Mouse (Mus musculus) MN1 (cell line): ENCODE results near the gene Shroom3.
A peak's percentile ranks its signal among the peaks of the same experiment; 100 is the strongest.

ENCODE experiments used
- DNase-seq: peaks from one replicate; pipeline ENCODE4 v3.0.0-alpha.2; 2016; ENCODE audit warnings: low spot score

Gene Shroom3

DNA sequence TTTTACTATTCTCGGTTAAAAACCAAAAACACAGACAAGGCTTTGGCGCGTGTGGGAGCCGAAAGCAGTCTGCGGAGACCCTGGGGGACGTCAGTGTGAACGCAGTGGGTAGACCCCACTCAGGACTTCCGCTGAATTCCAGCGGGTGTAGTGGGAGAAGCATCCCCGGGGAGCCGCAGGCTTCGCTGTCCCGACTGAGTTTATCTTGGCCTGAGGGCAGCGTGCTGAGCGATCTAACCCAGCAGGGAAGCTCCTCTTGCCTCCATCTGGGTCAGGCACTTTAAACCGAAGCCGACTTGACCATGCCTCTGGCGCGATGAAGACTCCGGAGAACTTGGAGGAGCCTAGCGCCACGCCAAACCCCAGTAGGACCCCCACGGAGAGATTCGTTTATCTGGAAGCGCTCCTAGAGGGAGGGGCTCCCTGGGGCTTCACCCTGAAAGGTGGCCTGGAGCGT lies at the start of gene Shroom3:
Gene Shroom3 (plus strand): TSS at position 85 of the 457 bp plus-strand sequence.
- no peak for DNase-seq

DNA sequence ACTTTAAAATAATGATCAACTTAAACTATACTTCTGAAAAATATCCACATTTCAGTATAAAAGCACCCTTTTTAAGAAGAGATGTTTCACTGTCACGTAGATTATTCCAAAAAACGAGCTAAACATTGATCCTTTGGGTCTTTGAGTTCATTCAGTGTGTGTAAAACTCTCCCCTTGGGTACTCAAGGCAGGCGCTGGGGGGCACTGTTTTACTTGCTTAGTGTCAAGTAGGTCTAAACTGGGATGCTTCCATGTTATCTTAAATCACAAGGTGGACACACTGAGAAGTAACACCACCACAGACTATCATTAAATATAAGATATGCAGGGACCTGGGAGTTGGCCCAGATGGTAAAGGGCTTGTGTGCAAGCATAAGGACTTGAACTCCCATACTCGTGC lies 49.7 kb upstream of the Shroom3 start:
- no peak for DNase-seq

DNA sequence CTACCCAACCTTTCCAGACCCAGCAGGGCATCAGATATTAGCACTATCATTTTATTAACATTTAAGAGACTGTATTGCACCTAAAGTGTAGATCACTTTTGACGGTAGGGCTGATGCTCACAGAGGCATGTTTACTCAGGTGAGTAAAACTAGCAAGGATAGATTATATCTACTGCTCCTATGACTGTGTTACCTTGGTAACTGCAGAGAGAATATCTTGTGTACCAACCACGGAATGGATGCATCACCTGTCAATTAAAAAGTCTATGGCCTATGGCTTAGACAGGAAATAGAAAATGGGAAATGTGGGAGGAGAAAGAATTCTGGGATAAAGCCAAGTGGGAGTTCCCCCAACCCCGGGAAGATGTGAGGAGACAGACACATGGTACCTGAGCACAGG lies 48.3 kb upstream of the Shroom3 start:
- no peak for DNase-seq

DNA sequence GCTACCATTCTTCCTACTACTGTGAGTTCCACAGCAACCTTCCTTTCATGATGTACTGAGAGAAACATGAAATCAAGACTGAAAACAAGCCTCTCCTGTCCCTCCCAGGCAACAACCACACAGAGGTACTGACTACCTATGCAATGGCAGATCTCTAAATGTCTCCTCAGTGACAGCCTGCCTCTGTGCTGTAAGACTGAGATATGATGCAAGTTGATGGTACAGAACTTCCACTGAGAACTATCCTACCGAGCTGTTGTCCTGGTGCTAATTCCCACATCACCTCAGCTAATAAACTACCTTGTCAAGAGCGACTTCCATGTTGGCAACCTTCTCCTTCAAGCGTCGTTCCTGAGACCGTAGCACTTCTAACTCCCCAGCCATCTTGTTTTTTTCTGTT lies 47.3 kb upstream of the Shroom3 start:
- DNase-seq, result no peak

DNA sequence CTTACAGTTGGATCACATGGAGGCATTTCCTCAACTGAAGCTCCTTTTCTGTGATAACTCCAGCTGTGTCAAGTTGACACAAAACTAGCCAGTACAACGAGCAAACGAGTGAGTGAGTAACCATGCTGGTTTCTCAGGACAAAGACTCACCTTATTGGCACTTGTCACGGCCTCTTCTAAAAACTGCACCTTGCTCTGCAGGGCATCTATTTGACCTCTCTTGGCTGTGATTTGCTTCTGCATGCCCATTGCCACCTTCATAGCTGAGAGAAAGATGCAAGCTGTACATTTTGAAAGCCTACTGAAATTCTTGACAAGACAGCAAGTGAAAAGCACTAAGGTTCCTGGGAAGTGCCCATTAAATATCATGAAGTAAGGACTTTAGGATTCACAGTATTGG lies 42.4 kb upstream of the Shroom3 start:
- no peak for DNase-seq

DNA sequence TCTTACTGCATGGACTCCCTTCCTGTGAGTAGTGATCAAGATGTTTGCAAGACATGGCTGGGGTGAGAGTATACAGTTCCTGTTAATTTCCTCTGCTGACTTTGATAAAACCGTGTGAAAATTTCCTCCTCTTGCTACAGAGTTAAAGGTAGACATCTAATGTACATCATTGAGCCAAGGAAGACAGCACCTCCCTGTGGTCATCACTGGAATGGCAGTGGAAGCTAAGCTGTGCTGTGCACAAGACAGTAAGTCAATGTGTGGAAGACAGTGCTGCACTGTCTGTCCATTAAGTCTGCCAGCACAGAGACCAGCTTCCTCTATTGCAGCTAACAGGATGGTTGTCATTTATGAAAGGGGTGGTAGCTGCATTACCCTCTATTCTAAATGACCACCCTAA lies 27.0 kb upstream of the Shroom3 start:
- peak; percentile 70 for DNase-seq

DNA sequence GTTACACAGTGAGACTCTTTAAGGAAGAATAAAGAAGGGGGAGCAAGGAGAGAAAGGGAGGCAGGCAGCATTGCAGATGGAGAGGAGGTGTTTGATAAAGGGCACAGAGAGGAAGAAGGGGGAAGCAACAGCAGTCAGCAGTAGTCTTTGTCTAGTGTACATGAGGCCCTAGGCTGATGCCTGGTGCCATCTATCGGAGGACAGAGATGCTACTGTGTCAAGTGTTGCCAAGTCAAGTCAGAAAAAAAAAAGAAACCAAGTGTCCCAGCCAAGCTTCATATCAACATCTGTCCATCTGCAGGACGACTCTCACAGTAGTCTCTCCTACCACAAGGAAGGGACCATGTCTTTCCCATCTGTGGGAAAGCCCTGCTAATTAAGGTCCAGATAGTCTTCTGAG lies 18.9 kb upstream of the Shroom3 start:
- DNase-seq, result peak; percentile 20

DNA sequence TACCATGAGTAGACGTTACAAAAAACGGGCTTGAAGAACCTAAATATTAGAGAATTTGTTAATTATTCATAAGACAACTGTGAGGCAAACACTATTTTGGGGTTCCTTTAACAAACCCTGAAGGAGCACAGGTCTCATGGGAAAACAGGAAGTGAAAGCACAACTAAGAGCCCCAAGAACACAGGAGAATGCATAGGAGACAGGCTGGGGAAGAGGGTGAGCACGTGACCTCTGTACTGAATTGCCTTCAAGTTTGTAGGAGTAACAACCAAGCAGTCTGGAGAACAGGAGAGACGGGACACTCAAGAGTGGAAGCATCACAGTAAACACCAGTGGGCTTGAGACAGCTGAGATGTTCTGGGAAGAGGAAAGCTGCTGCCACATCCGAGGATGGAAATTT lies 16.4 kb upstream of the Shroom3 start:
- no peak for DNase-seq

DNA sequence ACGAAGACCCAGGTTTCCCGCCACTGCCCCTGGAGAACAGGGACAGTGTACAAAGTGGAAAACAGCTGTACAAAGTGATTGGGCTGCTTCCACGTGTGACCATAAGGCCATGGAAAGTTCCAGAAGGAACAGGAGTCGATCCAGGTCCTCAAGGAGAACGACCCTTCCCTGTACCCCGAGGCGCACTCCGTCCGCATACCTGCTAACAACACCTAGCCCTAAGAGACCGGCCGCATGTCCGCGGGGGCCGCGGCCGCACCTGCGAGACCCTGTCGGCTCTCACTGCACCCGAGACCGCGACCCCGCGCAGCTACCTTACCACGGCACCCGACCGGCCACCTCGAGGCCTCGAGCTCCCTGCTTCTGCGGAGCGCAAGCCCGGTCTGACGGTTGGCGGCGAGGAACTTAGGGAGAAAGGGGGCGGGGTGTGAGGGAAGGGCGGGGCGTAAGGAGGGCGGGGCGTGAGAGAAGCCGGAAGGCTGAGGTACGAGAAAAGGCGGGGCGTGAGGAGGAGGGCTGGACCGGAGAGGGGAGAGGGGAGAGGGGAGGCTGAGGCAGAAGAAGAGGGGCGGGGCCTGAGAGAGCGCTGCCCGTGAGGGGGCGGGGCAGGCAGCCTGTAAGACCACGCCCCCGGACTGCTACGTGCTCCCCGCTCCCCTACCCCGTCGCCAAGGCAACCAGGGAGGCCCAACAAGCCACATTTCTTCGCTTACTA lies 8.2 kb upstream of the Shroom3 start, which contains the start of gene Ccdc158:
Gene Ccdc158 (minus strand): TSS at position 413 of the 715 bp plus-strand sequence.
- DNase-seq, result no peak

DNA sequence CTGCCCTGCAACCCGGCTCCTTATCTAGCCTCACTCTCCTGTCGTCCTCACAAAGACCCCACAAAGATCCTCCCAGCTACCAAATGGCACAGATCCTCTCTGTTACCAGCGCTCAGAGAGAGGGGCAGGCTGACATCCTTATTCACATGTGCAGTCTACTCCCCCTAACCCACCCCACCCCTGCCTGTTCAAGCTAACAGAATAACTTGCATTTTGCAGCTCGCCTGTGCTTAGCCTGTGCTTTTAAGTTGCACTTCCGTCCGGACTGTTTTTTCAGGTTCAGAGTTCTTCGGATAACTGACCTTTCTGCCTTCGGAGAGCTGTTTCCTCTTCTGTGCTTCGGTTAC lies 7.7 kb upstream of the Shroom3 start:
- DNase-seq, result no peak

DNA sequence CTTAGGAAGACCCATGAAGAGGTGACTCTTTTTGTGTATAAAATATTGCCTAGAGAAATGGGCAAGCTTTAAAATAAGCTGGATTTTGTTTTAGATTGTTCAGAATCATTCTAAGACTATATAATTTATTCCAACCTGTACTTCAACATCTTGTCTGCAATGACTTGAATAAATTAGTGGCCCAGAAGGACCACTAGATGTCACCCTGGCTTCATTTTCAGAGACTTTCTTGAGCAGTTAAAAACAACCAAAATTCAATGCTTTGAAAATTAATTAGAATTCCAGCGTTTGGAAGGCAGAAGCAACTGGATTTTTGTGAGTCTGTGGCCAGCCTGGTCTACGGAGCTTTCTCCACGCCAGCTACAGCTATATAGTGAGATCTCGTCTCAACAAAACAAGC lies 3.8 kb upstream of the Shroom3 start:
- DNase-seq, result peak; percentile 52

DNA sequence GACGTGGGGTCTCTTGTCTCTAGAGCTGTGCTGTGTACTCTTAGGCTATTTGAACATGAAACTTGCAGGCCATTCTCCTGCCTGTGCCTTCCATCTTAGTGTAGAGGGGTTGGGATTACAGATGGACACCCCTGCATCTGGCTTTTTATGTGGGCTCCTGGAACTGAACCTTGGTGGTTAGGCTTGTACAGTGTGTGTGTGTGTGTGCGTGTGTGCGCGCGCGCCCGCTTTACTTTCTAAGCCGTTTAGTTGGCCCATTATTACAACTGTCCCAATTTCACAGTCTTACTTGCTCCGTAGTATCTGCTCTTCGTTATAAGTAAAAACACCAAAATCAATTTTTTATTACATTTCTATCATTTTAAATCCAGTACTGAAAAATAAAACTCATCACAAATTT lies 1.4 kb upstream of the Shroom3 start:
- DNase-seq, result no peak

DNA sequence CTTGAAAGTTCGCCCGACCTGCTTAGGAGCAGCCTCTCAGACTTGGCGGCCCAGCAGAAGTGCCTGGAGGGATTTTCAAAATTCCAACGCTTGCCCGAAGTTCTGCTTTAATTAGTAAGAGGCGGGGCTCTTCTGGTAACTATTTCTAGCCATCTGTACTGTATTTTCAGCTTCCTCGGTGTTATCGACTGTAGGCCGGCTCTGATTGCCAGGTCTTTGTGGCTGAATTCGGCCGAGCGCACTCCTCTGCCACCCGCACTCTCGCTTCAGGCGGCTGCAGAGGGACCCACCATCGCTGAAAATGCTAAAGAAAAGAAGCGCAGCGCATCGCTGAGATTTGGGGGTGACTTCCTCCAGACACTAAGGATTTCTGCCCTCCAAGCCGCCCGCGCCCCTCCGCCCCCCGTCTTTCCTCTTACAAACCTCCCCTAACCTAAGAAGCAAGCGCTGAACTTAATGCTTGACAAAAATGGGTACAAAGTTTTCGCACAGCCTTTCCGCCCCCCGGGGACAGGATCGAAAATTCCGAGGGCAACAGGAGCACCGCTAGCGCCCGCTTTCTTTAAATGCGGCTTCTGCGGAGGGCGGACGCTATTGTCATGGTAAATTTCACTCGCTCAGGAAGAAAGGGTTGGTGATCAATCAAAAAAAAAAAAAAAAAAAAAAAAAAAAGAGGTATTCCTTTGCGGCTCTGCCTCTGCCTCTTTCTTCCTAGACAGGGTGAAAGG lies 450 bp upstream of the Shroom3 start:
- no peak for DNase-seq

DNA sequence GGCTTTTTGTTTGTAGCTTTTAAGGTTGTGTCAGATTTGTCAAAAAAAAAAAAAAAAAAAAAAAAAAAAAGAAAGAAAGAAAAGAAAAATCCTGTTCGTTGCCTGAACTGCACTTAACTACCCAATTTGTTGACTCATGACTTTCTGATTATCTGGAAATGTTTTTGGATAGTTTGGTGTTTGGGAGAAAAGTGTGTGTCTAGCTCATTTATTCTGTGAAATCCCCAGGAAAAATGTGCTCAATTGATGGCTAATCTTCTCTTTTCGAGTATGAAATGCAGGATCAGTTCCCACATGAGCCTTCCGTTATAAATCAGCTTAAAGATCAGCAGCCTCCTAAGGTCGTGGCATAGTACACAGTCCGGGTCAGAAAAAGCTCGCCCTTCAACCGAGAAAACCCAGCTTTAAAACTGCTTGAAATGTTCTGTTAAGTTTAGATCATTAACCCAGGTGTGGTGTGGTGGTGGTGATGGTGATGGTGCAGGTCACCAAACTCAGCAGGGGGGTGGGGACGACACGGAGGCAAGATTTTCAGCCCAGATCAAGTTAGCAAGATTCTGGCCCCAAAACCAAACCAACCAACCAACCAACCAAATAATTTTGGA lies 738 bp downstream of the Shroom3 start:
- no peak for DNase-seq

DNA sequence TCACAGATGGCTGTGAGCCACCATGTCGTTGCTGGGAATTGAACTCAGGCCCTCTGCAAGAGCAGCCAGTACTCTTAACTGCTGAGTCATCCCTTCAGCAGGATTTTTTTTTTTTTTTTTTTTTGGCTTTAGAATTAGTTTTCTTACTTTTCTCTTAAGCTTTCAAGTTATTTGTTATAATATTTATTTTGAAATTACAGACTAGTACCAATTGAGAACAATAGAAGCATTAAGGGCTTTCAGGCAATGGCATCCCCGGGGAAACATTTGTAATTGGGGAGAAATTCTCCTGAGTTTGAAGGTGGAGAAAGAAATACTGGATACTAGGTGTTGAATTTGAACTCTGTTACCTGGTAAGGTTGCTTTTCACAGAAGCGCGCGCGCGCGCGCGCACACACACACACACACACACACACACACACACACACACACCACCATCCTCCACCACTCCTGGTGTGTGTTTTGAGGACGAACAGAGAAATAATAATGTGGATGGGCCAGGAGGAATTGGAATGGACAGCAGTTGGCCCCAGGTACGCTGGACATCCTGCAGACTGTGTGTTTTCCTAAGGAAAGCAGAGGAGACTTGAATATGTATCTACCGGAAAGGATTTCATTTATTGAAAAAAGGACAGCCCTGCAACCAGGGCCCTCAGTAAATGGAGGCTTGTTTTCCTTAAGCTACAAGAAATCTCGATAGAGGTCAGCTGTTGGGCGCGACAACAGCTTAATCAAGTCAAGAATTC lies 1.7 kb downstream of the Shroom3 start:
- DNase-seq, result no peak

DNA sequence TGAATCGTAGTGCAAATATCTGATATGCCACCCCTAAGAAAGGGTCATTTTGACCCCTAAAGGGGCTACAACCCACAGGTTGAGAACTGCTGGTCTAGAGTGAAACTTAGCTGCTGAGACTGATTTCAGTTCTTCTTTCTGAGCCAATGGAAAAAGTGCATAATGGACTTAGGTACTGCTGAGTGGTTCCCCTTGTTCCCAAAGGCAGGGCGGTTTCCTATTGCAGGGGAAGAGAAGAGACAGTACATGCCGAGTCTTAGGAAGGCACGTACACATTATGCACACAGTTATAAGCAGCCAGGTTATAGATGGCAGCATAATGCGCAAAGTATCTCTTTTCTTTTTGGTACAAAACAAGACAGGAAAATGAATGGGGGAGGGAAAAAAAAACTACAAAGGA lies 4.9 kb downstream of the Shroom3 start:
- no peak for DNase-seq

DNA sequence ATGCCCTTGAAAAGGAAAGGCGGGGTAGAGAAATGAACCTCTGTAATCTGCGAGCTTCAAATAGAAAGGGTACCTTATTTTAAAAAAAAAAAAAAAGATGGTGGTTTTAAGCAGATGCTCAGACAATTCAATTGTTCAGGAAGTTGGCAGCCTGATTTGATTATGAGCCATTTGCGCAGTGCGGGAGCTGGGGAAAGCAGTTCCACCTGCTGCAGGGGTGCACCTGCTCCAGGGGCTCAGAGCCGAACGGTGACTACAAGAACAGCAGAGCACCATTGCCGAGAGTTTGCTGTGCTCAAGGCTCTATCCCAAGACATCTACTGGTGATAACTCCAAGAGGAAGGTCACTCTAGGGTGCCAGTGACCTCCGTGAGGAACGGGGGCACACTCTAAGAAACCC lies 5.3 kb downstream of the Shroom3 start:
- no peak for DNase-seq

DNA sequence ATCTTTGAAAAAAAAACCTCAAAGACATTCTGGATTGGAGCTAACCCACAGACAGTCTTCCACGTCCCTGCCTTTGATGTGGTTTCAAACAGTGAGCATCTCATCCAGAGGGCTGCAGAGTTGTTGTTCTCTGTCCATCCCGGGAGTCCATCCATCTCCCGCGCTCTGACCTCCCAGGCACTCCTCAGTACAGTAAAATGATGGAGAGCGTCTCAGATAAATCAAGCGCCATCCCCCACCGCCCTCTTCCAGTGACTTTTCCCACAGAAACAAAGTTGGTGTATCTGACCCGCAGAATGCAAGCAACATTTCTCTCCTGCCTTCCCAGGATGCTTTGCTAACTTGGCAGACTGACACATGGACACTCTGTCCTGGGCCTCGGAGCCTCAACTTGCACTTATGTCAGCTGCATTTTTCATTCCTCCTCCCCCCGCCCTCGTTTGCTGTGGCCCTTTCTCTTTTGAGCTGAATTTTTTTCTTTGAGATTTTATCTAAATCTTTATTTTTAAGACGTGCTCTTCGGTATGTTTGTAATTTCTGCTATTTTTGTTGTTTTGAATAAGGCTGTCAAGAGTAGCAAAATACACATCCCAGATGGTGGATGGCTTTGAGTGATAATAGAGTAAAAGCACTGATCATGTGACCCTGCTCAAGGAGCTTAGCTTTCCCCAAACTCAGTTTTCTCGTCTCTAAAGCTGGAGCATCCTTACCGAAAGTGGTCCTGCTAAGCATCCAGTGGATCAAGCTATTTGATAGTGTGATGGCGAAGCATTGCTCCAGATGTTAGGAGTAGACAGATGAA lies 9.2 kb downstream of the Shroom3 start:
- no peak for DNase-seq

DNA sequence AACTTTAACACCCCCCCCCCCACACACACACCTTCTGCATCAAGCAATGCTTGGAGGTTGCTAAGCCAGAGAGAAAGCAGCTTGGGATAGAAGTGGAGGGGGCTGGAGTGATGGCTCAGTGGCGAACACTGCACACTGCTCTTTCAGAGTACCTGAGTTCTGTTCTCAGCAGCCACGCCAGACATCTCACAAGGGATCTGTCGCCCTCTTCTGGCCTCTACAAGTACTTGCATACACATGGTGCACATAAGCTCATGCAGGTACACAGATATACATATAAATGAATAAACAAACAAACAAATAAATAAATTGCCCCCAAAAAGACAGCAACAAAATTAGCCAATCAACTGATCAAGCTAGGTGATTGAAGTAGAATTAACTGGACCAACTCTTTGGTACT lies 10.5 kb downstream of the Shroom3 start:
- DNase-seq, result no peak

DNA sequence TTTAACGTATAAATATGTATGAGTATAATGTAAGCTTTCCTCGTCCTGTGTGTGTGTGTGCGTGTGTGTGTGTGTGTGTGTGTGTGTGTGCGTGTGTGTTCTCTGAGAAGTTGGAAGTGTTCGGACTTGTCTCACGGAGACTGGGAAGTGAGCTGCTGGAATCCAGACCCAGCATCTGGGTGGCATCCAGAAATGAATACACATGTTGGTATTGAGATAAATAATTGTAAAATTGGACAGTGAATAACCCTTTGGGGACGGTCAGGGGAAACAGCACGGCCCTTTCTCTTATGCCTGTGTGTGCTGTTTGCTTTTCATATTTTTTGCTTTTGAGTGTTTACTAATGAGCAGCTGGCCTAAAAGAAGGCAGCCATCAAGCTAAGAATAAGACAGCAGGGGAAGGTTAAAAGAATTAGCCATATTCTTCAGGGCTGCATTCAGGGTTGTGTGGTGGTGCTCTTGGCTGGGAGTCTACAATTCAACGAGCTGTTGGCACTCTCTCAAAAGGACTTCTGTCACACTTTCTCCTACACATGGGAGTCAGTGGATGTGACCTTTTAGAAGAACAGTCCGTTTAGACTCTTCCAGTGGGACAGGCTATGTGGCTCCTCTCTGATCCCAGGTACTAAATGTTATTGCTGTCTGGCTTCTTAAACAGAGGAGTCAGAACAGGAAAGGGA lies 11.2 kb downstream of the Shroom3 start:
- DNase-seq, result no peak
